Mouse (Mus musculus) embryonic facial prominence, embryonic 15.5 days (tissue): Measurements from ENCODE around the gene Sipa1l3. TPM values are rescaled to one million over a fixed set of nuclear protein-coding genes. Genes with fewer than 3 reads are reported as not detected.

Source experiments
- ATAC-seq: fragments of 200-750 bp; cut with Nextera tagmentation; 2 replicates; pipeline ENCODE4 v1.8.0; 2017; ENCODE audit warnings: low read depth, moderate TSS enrichment; ENCODE audit not compliant: insufficient number of reproducible peaks, low FRiP score, low TSS enrichment
- H3K27ac ChIP-seq: fragments of 300-500 bp; sonication (generic); replicated peaks from 2 replicates; pipeline ENCODE4 v1.5.1; 2015; ENCODE audit warnings: mild to moderate bottlenecking, inconsistent platforms
- H3K27me3 ChIP-seq: fragments of 300-500 bp; sonication (generic); 2 replicates; pipeline ENCODE4 v1.6.1; 2015; ENCODE audit warnings: inconsistent platforms
- H3K36me3 ChIP-seq: fragments of 300-500 bp; sonication (generic); 2 replicates; pipeline ENCODE4 v1.6.1; 2015; ENCODE audit warnings: mild to moderate bottlenecking, inconsistent platforms
- H3K4me1 ChIP-seq: fragments of 300-500 bp; sonication (generic); 2 replicates; pipeline ENCODE4 v1.6.1; 2015; ENCODE audit warnings: inconsistent platforms
- H3K4me2 ChIP-seq: fragments of 300-500 bp; sonication (generic); replicated peaks from 2 replicates; pipeline ENCODE4 v1.6.1; 2015; ENCODE audit warnings: mild to moderate bottlenecking, inconsistent platforms
- H3K4me3 ChIP-seq: fragments of 300-500 bp; sonication (generic); replicated peaks from 2 replicates; pipeline ENCODE4 v1.5.1; 2015; ENCODE audit warnings: mild to moderate bottlenecking, inconsistent platforms
- H3K9ac ChIP-seq: fragments of 300-500 bp; sonication (generic); 2 replicates; pipeline ENCODE4 v1.6.1; 2015; ENCODE audit warnings: inconsistent platforms
- H3K9me3 ChIP-seq: fragments of 300-500 bp; sonication (generic); replicated peaks from 2 replicates; pipeline ENCODE4 v1.6.1; 2016; ENCODE audit warnings: inconsistent platforms
- WGBS: fragments of 180-500 bp; shearing (Covaris S2); methylation state at CpG from one replicate; pipeline ENCODE4 v1.1.7; 2015; 5-methylcytosine and 5-hydroxymethylcytosine counted together
- polyA plus RNA-seq: library from polyadenylated mRNA; unstranded; fragments of >200 nt; fragmentation: Nextera tagmentation; extraction: Ambion mirVana; gene quantifications from 2 replicates; pipeline ENCODE4 v1.2.1, GENCODE M21; 2015

Sipa1l3 gene
- polyA plus RNA-seq, 1 experiment from 2014 or later = 21.6 TPM

- Histone ChIP-seq H3K4me1 (peaks cover 44% of the 10 kb centered on the region), H3K4me2 (no peak overlapping the region), H3K36me3 (no peaks in the 10 kb centered on the region), H3K9me3 (no peaks in the 10 kb centered on the region), H3K27ac (no peak overlapping the region), H3K27me3 (no peaks in the 10 kb centered on the region), H3K4me3 (no peak overlapping the region), H3K9ac (no peak overlapping the region)
- no peak for ATAC-seq
- 88% methylated on average over 7 of the region's 7 CpGs for WGBS
Observed at GRCm38 (mm10) chr7:29475005-29475404, 43.4 kb downstream of the Sipa1l3 start.

- Histone ChIP-seq H3K9ac (no peak overlapping the region), H3K27me3 (no peaks in the 10 kb centered on the region), H3K4me3 (no peak overlapping the region), H3K36me3 (no peaks in the 10 kb centered on the region), H3K4me1 (peaks cover 51% of the 10 kb centered on the region), H3K4me2 (no peak overlapping the region), H3K27ac (peak overlapping the region; percentile 52), H3K9me3 (no peaks in the 10 kb centered on the region)
- WGBS = 39% methylated on average over 7 of the region's 7 CpGs
- ATAC-seq = 0 out of 2 replicates have a peak, but pooled peaks have one; percentile 22
Observed at GRCm38 (mm10) chr7:29471309-29471708, 47.1 kb downstream of the Sipa1l3 start.

DNA sequence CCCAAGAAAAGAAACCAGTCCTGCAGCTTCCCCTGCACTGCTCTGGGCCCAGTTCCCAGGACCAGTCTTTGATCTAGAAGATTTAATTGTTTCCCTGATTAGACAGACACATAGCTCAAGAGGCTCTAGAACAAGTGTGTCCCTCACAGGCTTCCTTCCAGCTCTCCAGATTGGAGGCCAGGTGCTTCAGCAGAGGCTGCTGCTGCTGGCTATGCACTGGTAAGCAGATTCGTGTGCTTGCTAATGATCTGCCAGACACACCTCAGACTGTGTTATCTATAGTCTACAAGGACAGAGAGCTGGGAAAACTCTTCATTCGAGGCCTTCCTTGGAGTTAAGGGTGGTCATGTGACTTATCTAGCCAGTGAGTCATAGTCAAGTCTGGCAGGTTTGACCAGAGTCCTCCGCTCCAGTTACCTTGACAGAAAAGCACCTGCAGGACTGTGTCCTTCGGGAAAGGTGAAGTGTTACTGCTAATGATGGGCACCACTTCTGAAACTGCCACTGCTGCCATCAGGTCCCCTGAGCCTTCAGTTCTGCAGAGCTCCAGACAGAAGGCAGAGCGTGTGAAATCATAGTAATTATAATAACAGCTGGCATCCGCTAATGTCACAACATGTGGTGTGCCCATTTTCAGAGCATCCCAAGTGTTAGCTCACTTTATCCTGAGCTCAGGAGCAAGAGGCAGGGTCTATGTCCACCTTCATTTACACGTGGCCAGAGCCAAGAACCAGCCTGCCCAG lies 48.7 kb downstream of the Sipa1l3 start:
- no peaks in the 10 kb centered on the region for H3K36me3 ChIP-seq
- no peaks in the 10 kb centered on the region for H3K27me3 ChIP-seq
- 58% methylated on average over 7 of the region's 7 CpGs for WGBS
- H3K4me2 ChIP-seq = no peak overlapping the region
- no peak overlapping the region for H3K4me3 ChIP-seq
- no peak overlapping the region for H3K9ac ChIP-seq
- H3K4me1 ChIP-seq = peaks cover 63% of the 10 kb centered on the region
- no peaks in the 10 kb centered on the region for H3K9me3 ChIP-seq
- peak overlapping the region; percentile 70 for H3K27ac ChIP-seq
- ATAC-seq = no peak; the same call in 1 of the 2 replicates

DNA sequence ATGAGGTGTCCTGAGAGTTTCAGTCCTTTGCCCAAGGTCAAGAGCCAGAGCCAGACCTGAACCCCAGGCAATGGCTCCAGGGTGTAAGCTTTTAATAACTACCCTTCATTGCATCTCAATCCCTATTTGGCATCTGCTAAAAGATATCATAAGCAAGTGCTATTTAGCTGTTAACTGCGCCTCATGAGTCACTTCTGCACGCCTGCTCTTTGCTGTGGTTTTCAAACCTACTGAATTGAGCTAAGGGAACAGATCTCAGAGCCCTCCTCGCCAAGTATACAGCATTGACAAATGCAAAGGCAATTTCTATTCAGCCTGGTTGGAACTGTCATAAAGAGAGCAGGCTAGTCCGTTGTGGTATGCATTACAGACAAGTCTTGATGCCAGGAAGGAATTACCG lies 49.8 kb downstream of the Sipa1l3 start:
- H3K27ac ChIP-seq = peak overlapping the region; percentile 70; the same call in 1 of the 2 replicates
- H3K9ac ChIP-seq = no peak overlapping the region
- no peak overlapping the region for H3K4me2 ChIP-seq
- 86% methylated on average over 5 of the region's 5 CpGs for WGBS
- no peak overlapping the region for H3K4me3 ChIP-seq
- H3K36me3 ChIP-seq = no peaks in the 10 kb centered on the region
- no peaks in the 10 kb centered on the region for H3K27me3 ChIP-seq
- no peaks in the 10 kb centered on the region for H3K9me3 ChIP-seq
- H3K4me1 ChIP-seq = peaks cover 71% of the 10 kb centered on the region
- no peak for ATAC-seq

GRCm38 (mm10) chr7:29466585-29466984 lies 51.9 kb downstream of the Sipa1l3 start:
- Histone ChIP-seq H3K36me3 (no peaks in the 10 kb centered on the region), H3K27me3 (no peaks in the 10 kb centered on the region), H3K9me3 (no peaks in the 10 kb centered on the region), H3K27ac (peak overlapping the region; percentile 66), H3K4me2 (no peak overlapping the region), H3K4me3 (no peak overlapping the region), H3K9ac (no peak overlapping the region), H3K4me1 (peaks cover 76% of the 10 kb centered on the region)
- ATAC-seq = no peak
- 52% methylated on average over 10 of the region's 10 CpGs for WGBS

DNA sequence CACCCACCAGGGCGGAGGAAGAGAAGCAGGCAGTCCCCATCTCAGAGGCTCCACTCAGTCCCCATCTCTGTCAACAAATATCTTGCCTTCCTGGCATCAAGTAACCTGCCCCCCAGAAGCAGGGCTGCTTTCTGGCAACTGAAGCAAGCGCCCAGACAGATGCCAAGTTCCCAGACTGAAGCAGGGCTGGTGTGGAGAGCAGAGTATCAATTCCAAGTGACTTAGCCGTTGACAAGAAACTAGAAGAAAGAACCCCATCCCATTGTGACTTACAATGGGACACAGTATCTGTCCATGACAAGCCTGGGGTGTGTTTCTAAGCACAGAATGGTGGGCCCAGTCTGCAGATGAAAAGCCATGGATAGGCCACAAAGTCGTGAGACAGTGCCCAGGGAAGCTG lies 52.7 kb downstream of the Sipa1l3 start:
- Histone ChIP-seq H3K9me3 (no peaks in the 10 kb centered on the region), H3K36me3 (no peaks in the 10 kb centered on the region), H3K4me2 (no peak overlapping the region), H3K27me3 (no peaks in the 10 kb centered on the region), H3K9ac (no peak overlapping the region), H3K27ac (peak overlapping the region; percentile 66), H3K4me3 (no peak overlapping the region), H3K4me1 (peaks cover 74% of the 10 kb centered on the region)
- WGBS = 72% methylated on average over 4 of the region's 4 CpGs
- no peak for ATAC-seq

GRCm38 (mm10) chr7:29462820-29463219 lies 55.6 kb downstream of the Sipa1l3 start:
- Histone ChIP-seq H3K27ac (no peak overlapping the region), H3K4me1 (peaks cover 63% of the 10 kb centered on the region), H3K4me3 (no peak overlapping the region), H3K36me3 (no peaks in the 10 kb centered on the region), H3K9me3 (no peaks in the 10 kb centered on the region), H3K27me3 (no peaks in the 10 kb centered on the region), H3K4me2 (no peak overlapping the region), H3K9ac (no peak overlapping the region)
- WGBS = 84% methylated on average over 3 of the region's 3 CpGs
- no peak for ATAC-seq

GRCm38 (mm10) chr7:29462178-29462577 lies 56.3 kb downstream of the Sipa1l3 start:
- H3K4me2 ChIP-seq = no peak overlapping the region
- no peaks in the 10 kb centered on the region for H3K9me3 ChIP-seq
- WGBS = 66% methylated on average over 5 of the region's 5 CpGs
- H3K9ac ChIP-seq = no peak overlapping the region
- ATAC-seq = no peak
- H3K27me3 ChIP-seq = no peaks in the 10 kb centered on the region
- H3K4me1 ChIP-seq = peaks cover 64% of the 10 kb centered on the region
- H3K36me3 ChIP-seq = no peaks in the 10 kb centered on the region
- 0 out of 2 replicates have a peak overlapping the region, but pooled peaks have one; percentile 45 for H3K27ac ChIP-seq
- H3K4me3 ChIP-seq = no peak overlapping the region

DNA sequence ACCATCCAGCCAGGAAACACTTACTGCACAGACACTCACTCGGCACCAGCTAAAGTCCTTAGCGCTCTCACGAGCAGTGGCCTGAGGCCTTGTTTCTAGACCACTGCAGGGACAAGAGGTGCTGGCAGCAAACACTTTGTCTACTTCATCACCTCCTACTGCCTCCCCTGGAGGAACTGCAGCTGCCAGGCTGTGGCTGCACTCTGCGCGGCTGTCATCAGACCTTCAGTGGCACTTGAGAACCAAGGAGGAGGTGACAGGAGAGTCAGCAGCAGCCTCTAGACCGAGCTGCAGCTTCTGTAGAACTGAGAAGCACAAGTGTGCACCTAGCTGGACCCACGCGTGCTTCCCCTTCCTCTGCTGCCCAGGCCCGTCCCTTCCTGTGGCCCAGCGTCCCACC lies 56.9 kb downstream of the Sipa1l3 start:
- H3K27me3 ChIP-seq = no peaks in the 10 kb centered on the region
- no peak overlapping the region for H3K4me2 ChIP-seq
- no peak overlapping the region for H3K9ac ChIP-seq
- no peak overlapping the region for H3K4me3 ChIP-seq
- no peak for ATAC-seq
- 60% methylated on average over 10 of the region's 10 CpGs for WGBS
- H3K36me3 ChIP-seq = no peaks in the 10 kb centered on the region
- H3K4me1 ChIP-seq = peaks cover 58% of the 10 kb centered on the region
- peak overlapping the region; percentile 45; the same call in 1 of the 2 replicates for H3K27ac ChIP-seq
- H3K9me3 ChIP-seq = no peaks in the 10 kb centered on the region

GRCm38 (mm10) chr7:29458889-29459740 lies 59.3 kb downstream of the Sipa1l3 start:
- Histone ChIP-seq H3K4me3 (no peak overlapping the region), H3K36me3 (no peaks in the 10 kb centered on the region), H3K4me1 (peaks cover 44% of the 10 kb centered on the region), H3K27ac (no peak overlapping the region; the same call in 1 of the 2 replicates), H3K9me3 (no peaks in the 10 kb centered on the region), H3K4me2 (no peak overlapping the region), H3K9ac (no peak overlapping the region), H3K27me3 (no peaks in the 10 kb centered on the region)
- no peak for ATAC-seq
- 78% methylated on average over 14 of the region's 14 CpGs for WGBS

DNA sequence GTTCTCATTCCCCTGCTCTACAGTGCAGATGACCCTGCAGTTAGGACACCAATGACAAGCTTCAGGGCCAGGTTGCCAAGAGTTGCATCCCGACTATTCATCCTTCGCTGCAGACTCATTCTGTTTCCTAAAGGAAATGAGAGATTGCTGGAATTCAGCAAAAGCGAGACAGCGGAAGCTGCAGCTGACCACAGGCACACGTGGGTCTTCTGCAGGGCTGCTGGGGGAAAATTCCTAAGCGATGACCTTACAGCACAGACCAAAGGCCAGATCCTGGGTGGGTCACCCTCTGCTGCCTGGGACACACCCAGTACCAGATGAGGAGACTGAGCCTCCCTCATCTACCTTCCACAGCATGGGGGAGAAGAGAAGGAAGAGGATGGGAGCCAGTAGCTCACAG lies 60.7 kb downstream of the Sipa1l3 start:
- H3K9ac ChIP-seq = no peak overlapping the region
- H3K27me3 ChIP-seq = no peaks in the 10 kb centered on the region
- H3K4me1 ChIP-seq = peaks cover 48% of the 10 kb centered on the region
- H3K27ac ChIP-seq = 0 out of 2 replicates have a peak overlapping the region, but pooled peaks have one; percentile 7
- no peak overlapping the region for H3K4me3 ChIP-seq
- ATAC-seq = no peak
- 67% methylated on average over 6 of the region's 6 CpGs for WGBS
- no peak overlapping the region for H3K4me2 ChIP-seq
- no peaks in the 10 kb centered on the region for H3K9me3 ChIP-seq
- H3K36me3 ChIP-seq = no peaks in the 10 kb centered on the region
